Mouse (Mus musculus): ENCODE results near the gene Nepn.

DNA sequence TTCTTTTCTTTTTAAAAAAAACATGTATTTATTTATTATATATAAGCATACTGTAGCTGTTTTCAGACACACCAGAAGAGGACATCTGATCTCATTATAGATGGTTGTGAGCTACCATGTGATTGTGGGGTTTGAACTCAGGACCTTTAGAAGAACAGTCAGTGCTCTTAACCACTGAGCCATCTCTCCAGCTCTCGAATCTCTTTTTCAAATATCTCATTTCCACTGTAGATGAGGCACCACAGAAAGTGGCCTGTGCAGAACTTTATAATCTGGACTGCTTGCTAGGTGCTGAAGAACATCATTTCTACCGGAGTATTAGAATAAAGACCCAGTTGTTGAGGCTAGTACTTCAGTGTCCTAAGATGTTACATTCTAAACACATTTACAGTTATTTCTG is 26.2 kb downstream of the Nepn start:
- TF ChIP-seq POLR2A (IDR thresholded peaks at IDR 0.05; ENCODE audit: borderline replicate concordance, extremely low read depth, insufficient read depth, insufficient read length, poor library complexity, severe bottlenecking) (no peak), CTCF (IDR thresholded peaks at IDR 0.05; ENCODE audit: borderline replicate concordance, extremely low read depth, insufficient read depth, insufficient read length) (no peak)
